Mouse (Mus musculus) heart, adult 2 months (tissue): Measurements from ENCODE around the gene 3425401B19Rik. TPM values are rescaled to one million over a fixed set of nuclear protein-coding genes. Genes with fewer than 3 reads are reported as not detected.

ENCODE experiments used
- DNase-seq, 2 experiments: peaks; one replicate each; pipeline ENCODE4 v3.0.0; 2021
- H3K27ac ChIP-seq: fragments of 200-600 bp; 2 replicates; pipeline ENCODE4 v1.8.1; 2022
- H3K27me3 ChIP-seq: fragments of 200-500 bp; 2 replicates; pipeline ENCODE4 v1.6.1; 2012; ENCODE audit warnings: mild to moderate bottlenecking, low read length, inconsistent platforms, mixed read lengths; ENCODE audit not compliant: control insufficient read depth, insufficient read depth
- H3K36me3 ChIP-seq: fragments of 200-500 bp; 2 replicates; pipeline ENCODE4 v1.6.1; 2012; ENCODE audit warnings: low read length, inconsistent platforms; ENCODE audit not compliant: control insufficient read depth, insufficient read depth
- H3K4me1 ChIP-seq: fragments of 200-500 bp; 2 replicates; pipeline ENCODE4 v1.6.1; 2011; ENCODE audit warnings: low read length; ENCODE audit not compliant: control insufficient read depth, insufficient read depth
- H3K4me3 ChIP-seq: fragments of 200-600 bp; 2 replicates; pipeline ENCODE4 v1.8.1; 2022
- H3K79me2 ChIP-seq: fragments of 200-500 bp; replicated peaks from 2 replicates; pipeline ENCODE4 v1.6.1; 2012; ENCODE audit warnings: mild to moderate bottlenecking, inconsistent platforms, low read length, moderate library complexity, mixed read lengths; ENCODE audit not compliant: control insufficient read depth, insufficient read depth
- H3K9ac ChIP-seq: fragments of 200-500 bp; 2 replicates; pipeline ENCODE4 v1.6.1; 2012; ENCODE audit warnings: low read depth, mild to moderate bottlenecking, control low read depth, inconsistent platforms, low read length, mixed read lengths
- CTCF ChIP-seq: fragments of 200-600 bp; IDR thresholded peaks from 2 replicates; pipeline ENCODE4 v1.8.1; 2022; ENCODE audit warnings: antibody characterized with exemption, mild to moderate bottlenecking, moderate library complexity
- EP300 ChIP-seq: fragments of 200-500 bp; IDR thresholded peaks from 2 replicates; pipeline ENCODE4 v1.6.1; 2011; ENCODE audit warnings: low read depth, low read length, control low read depth; ENCODE audit not compliant: insufficient read depth
- POLR2A ChIP-seq: fragments of 200-500 bp; IDR thresholded peaks from 2 replicates; pipeline ENCODE4 v1.6.1; 2011; ENCODE audit warnings: mild to moderate bottlenecking, low read depth, low read length, control low read depth; ENCODE audit not compliant: insufficient read depth
- WGBS: fragments of 180-500 bp; shearing (Covaris S2); methylation state at CpG from one replicate; pipeline ENCODE4 v1.1.7; 2018; 5-methylcytosine and 5-hydroxymethylcytosine counted together
- intact Hi-C: fragments of 180-260 bp; cut with DNase I; formaldehyde crosslinking; loops from one replicate; pipeline ENCODE4 v1.15.1; 2025
- polyA plus RNA-seq: library from polyadenylated mRNA; depleted of rRNA; stranded (reverse); fragments of >200 nt; gene quantifications from 2 replicates; pipeline ENCODE4 v1.2.3, GENCODE M21; 2012
- total RNA-seq, 2 experiments: library from RNA; stranded (reverse); gene quantifications; 2 replicates each; pipeline ENCODE4 v1.2.3; 2021

The 3425401B19Rik gene
- total and polyA plus RNA-seq, 3 experiments: 36.3 to 136 (median 87.3) TPM

DNA sequence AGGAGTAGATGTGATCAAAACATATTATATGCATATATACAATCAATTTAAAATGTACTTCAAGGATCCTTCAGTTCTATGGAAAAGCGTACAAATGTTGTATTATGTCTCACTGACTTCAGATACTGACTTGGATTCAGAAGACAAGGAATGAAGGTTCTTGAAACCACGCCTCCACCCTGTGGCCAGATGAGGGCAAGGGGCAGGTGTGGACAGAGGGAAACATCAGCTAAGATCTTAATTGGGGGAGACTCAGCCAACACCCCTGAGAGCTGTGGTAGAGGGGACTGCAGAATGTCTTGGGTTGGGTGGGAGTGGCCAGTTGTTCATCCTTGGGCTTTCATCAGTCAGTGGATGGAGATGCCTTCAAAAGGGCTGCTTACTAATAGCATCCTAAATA, 30.4 kb upstream of the 3425401B19Rik start:
- H3K4me3 ChIP-seq: no peak overlapping the region
- H3K9ac ChIP-seq: no peak overlapping the region
- no peak overlapping the region for H3K27ac ChIP-seq
- TF ChIP-seq CTCF (peak; percentile 47), POLR2A (no peak)
- 88% methylated on average over 2 of the region's 2 CpGs for WGBS
- intact Hi-C loops: loop anchor here (2.0 kb wide), 1 partner anchor 43 kb away; no protein-coding TSS in a partner anchor
- no peaks in the 10 kb centered on the region for H3K4me1 ChIP-seq
- no peaks in the 10 kb centered on the region for H3K36me3 ChIP-seq
- H3K79me2 ChIP-seq: no peaks in the 10 kb centered on the region
- no peaks in the 10 kb centered on the region for H3K27me3 ChIP-seq
- no peak for DNase-seq

DNA sequence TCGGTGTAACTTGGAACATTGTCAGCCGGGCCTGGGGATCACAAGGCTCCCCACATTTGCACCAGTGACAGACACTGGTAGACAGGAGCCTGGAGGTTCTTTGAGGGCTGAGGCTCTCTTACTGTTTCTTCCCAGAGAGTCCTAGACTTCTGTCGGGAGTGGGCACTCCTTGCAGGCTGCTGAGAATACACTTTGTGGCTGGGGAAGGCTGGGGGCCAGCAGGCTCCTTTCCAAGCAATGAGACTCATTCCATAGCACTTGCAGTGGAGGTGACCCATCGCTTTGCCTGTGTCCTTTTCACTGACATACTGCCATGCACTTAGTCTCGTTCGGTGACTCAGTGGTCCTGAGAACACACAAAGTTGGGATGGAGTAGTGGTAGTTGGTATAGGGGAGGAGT, 30.0 kb upstream of the 3425401B19Rik start:
- no peaks in the 10 kb centered on the region for H3K27me3 ChIP-seq
- 71% methylated on average over 6 of the region's 6 CpGs for WGBS
- no peak for TF ChIP-seq POLR2A
- no peak for TF ChIP-seq CTCF
- TF ChIP-seq EP300: no peak
- H3K79me2 ChIP-seq: no peaks in the 10 kb centered on the region
- intact Hi-C loops: loop anchor here (2.0 kb wide), 1 partner anchor 42 kb away; no protein-coding TSS in a partner anchor
- no peak for DNase-seq
- no peak overlapping the region for H3K4me3 ChIP-seq
- no peaks in the 10 kb centered on the region for H3K4me1 ChIP-seq
- H3K9ac ChIP-seq: no peak overlapping the region
- no peak overlapping the region for H3K27ac ChIP-seq
- no peaks in the 10 kb centered on the region for H3K36me3 ChIP-seq

DNA sequence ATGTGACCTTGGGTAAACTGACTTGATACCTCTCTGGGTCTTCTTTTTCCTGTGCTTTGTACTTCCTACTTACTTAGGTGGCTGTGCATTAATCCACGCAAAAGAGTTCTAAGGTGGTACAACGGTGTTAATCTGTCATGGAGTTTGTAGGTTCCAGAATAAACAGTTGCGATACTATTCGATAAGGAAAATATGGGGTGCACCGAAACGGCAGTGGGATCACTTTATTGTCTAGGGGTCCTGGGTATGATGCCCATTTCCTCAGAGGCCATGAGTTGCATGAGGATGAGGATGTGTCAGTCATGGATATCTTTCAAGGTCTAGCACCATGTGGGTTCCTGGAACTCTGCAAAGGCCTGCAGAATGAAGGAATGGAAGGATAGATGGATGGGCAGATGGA, 24.8 kb upstream of the 3425401B19Rik start:
- no peak for DNase-seq
- Histone ChIP-seq H3K4me3 (no peak overlapping the region), H3K27ac (no peak overlapping the region), H3K9ac (no peak overlapping the region), H3K4me1 (no peaks in the 10 kb centered on the region), H3K79me2 (no peaks in the 10 kb centered on the region), H3K36me3 (no peaks in the 10 kb centered on the region), H3K27me3 (no peaks in the 10 kb centered on the region)
- intact Hi-C loops: no loop called here
- 95% methylated on average over 6 of the region's 6 CpGs for WGBS
- TF ChIP-seq EP300: no peak
- no peak for TF ChIP-seq CTCF
- TF ChIP-seq POLR2A: no peak

DNA sequence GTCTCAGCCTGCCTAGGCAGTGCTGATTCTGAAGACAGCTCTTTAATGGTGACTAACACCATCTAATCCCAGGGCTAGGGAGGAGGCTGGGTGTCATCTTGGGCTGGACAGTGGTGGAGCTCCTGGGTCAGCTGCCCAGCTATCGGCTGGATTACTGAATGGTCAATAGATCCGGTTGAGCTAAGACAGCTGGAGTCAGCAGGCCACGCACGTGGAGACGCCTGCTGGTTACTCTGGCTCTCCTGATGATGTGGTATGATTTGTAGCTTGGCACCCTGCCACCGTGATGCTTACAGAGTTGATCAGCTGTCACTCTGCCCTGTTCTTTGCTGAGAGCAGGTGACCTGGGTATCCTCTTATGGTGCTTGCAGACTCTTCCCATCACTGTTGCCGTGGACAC, 23.7 kb upstream of the 3425401B19Rik start:
- no peak for DNase-seq
- no peak for TF ChIP-seq CTCF
- H3K36me3 ChIP-seq: no peaks in the 10 kb centered on the region
- no peak overlapping the region for H3K9ac ChIP-seq
- no peaks in the 10 kb centered on the region for H3K79me2 ChIP-seq
- H3K4me1 ChIP-seq: no peaks in the 10 kb centered on the region
- H3K4me3 ChIP-seq: no peak overlapping the region
- H3K27me3 ChIP-seq: no peaks in the 10 kb centered on the region
- H3K27ac ChIP-seq: no peak overlapping the region
- intact Hi-C loops: no loop called here
- WGBS: 54% methylated on average over 7 of the region's 7 CpGs

DNA sequence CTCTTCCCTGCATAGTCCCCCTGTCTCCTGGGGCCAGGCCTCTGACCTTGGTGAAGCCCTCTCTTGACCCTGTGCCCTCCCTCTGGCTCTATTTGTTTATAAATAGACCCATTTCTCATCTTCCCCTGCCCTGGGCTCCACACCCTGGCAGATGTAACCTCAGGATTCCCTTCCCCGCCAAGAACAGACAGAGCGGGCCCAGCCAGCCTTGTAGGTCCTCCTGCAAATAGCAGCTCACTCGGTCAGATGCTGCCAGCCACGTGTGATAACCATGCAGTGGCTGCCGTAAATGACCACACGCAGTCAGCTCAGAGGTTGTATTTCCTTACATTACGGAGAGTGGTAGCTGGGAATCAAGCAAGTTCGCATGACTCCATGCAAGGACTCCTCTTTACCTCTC, 22.8 kb upstream of the 3425401B19Rik start:
- DNase-seq: peak in 1 of 2 experiments; percentile 56
- Histone ChIP-seq H3K27ac (peak overlapping the region; percentile 23; the same call in 1 of the 2 replicates), H3K36me3 (no peaks in the 10 kb centered on the region), H3K79me2 (no peaks in the 10 kb centered on the region), H3K27me3 (no peaks in the 10 kb centered on the region), H3K4me3 (no peak overlapping the region), H3K9ac (no peak overlapping the region), H3K4me1 (peaks cover 1% of the 10 kb centered on the region; the same call in 1 of the 2 replicates)
- TF ChIP-seq EP300 (peak; percentile 46; the same call in 1 of the 2 replicates), CTCF (no peak), POLR2A (no peak)
- WGBS: 57% methylated on average over 8 of the region's 8 CpGs
- intact Hi-C loops: no loop called here

DNA sequence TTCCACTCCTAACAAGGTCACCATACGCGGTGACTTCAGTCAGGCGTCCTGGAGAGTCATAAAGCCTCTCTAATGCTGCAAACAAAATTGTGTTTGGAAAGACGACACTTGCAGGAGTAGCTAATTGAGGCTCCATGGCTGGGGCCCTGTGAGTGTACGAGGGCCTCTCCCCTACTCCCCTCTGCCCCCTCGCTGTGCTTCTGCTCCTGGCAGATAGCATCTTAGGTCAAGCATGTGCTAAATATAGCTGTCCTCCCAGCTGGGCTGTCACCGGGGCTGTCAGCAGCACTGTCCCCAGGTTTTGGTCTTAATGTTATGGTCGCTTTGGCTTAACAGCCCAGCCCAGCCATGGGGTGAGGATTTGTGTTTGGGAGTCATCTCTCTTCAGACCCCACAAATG, 15.9 kb upstream of the 3425401B19Rik start:
- WGBS: 34% methylated on average over 8 of the region's 8 CpGs
- H3K27me3 ChIP-seq: no peaks in the 10 kb centered on the region
- peak overlapping the region; percentile 78 for H3K27ac ChIP-seq
- H3K4me3 ChIP-seq: no peak overlapping the region
- H3K4me1 ChIP-seq: peaks cover 13% of the 10 kb centered on the region
- H3K79me2 ChIP-seq: no peaks in the 10 kb centered on the region
- H3K36me3 ChIP-seq: no peaks in the 10 kb centered on the region
- DNase-seq: peak in 1 of 2 experiments; percentile 48
- peak; percentile 32 for TF ChIP-seq CTCF
- peak; percentile 52; the same call in 1 of the 2 replicates for TF ChIP-seq EP300
- TF ChIP-seq POLR2A: 0 out of 2 replicates have a peak, but pooled peaks have one; percentile 28
- peak overlapping the region; percentile 44; the same call in 1 of the 2 replicates for H3K9ac ChIP-seq
- intact Hi-C loops: loop anchor here (2.0 kb wide), 1 partner anchor 16 kb away; the partner anchor contains the start of gene 3425401B19Rik
